Mouse (Mus musculus) MEL-GATA-1-ER (cell line): ENCODE results near the gene Ace3.
A peak's percentile ranks its signal among the peaks of the same experiment; 100 is the strongest.
"Not testable (repeated sequence)": the region's sequence is repeated elsewhere in the genome, so short reads cannot be mapped to it uniquely, and the experiment has no call there.

Experiments used
- DNase-seq: peaks from one replicate; pipeline ENCODE4 v3.0.0-alpha.2; 2012; ENCODE audit warnings: low read depth; ENCODE audit errors: extremely low read depth

Ace3 gene

GRCm38 (mm10) chr11:105978232-105978631, 16.2 kb upstream of the Ace3 start:
- no peak for DNase-seq

GRCm38 (mm10) chr11:105978634-105979033, 15.8 kb upstream of the Ace3 start:
- no peak for DNase-seq

- DNase-seq, result no peak
These were observed 10.0 kb upstream of the Ace3 start for GRCm38 (mm10) chr11:105984452-105984851.

- no peak for DNase-seq
These were observed 7.0 kb upstream of the Ace3 start for GRCm38 (mm10) chr11:105987446-105987845.

GRCm38 (mm10) chr11:105989446-105989845, 5.0 kb upstream of the Ace3 start:
- DNase-seq, result no peak

GRCm38 (mm10) chr11:105990231-105990630, 4.2 kb upstream of the Ace3 start:
- DNase-seq, result no peak

- DNase-seq, result no peak
These were observed 5.6 kb downstream of the Ace3 start for GRCm38 (mm10) chr11:106000062-106000461.

GRCm38 (mm10) chr11:106001718-106002117, 7.2 kb downstream of the Ace3 start:
- peak; percentile 45 for DNase-seq

- DNase-seq, result no peak
These were observed 10.1 kb downstream of the Ace3 start for GRCm38 (mm10) chr11:106004576-106004975.

- DNase-seq, result no peak
These were observed 11.5 kb downstream of the Ace3 start for GRCm38 (mm10) chr11:106005970-106006369.

- no peak for DNase-seq
These were observed 13.3 kb downstream of the Ace3 start, which contains the start of gene Kcnh6 for GRCm38 (mm10) chr11:106007821-106008220. Gene Kcnh6 (plus strand): TSS chr11:106008124.

- no peak for DNase-seq
These were observed 18.2 kb downstream of the Ace3 start for GRCm38 (mm10) chr11:106012711-106013110.

GRCm38 (mm10) chr11:106013556-106014225, 19.2 kb downstream of the Ace3 start:
- no peak for DNase-seq

- no peak for DNase-seq
These were observed 22.0 kb downstream of the Ace3 start for GRCm38 (mm10) chr11:106016440-106016839.

- DNase-seq, result no peak
These were observed 25.7 kb downstream of the Ace3 start for GRCm38 (mm10) chr11:106020051-106020763.

- DNase-seq, result peak; percentile 14
These were observed 31.3 kb downstream of the Ace3 start for GRCm38 (mm10) chr11:106025774-106026173.

- peak; percentile 21 for DNase-seq
These were observed 32.1 kb downstream of the Ace3 start for GRCm38 (mm10) chr11:106026465-106027151.

- DNase-seq, result no peak
These were observed 33.1 kb downstream of the Ace3 start for GRCm38 (mm10) chr11:106027607-106028006.

- DNase-seq, result not testable (repeated sequence)
These were observed 37.6 kb downstream of the Ace3 start for GRCm38 (mm10) chr11:106032074-106032473.

GRCm38 (mm10) chr11:106033491-106033919, 39.0 kb downstream of the Ace3 start:
- DNase-seq, result no peak

- DNase-seq, result peak; percentile 85
These were observed 40.5 kb downstream of the Ace3 start for GRCm38 (mm10) chr11:106034986-106035385.
